Mouse (Mus musculus) liver, adult 2 months (tissue): ENCODE measurements around the gene Ddx31.

ENCODE experiments used
- CTCF ChIP-seq: fragments of 200-500 bp; IDR thresholded peaks from 2 replicates; pipeline ENCODE4 v1.5.1; 2011; ENCODE audit warnings: low read depth, low read length, control low read depth
- POLR2A ChIP-seq: fragments of 200-500 bp; IDR thresholded peaks from 2 replicates; pipeline ENCODE4 v1.6.1; 2011; ENCODE audit warnings: low read length, control low read depth; ENCODE audit not compliant: insufficient read depth; ENCODE audit errors: extremely low read depth

DNA sequence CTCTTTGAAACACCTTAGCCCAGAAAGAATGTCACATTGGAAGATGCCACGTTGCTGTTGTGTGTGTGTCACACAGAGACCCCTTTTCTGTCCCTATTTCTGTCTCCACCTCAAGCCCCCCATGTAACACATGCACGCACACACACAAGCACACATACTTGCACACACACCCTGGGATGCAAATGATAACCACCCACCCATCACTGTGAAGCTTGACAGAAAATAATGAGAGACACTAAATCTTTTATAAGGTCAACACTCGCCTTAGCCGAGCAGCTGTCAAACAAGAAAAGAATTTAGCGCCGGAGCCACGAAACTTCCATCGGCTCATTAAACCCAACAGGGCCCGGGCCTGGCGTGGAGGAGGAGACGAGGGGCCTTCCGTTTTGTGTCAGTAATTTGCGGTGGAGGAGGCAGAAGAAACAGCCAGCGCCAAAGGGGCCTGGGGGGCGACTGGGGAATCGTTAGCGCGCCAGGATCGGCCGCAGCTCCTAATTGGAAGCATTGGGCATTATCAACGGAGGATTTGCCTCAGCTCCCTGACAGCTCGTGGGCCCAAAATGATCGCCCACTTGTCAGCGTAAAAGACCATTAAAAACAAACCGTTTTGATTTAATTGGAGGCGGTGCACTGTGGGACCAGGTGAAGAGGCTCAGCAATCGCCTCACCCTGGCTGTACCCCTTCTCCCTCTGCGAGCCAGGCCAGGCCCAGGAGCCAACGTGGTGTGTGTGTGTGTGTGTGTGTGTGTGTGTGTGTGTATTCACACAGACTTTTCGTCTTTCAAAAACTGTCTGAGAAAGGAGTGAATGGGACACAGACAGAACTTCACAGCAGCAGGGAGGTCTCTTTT is 103.7 kb downstream of the Ddx31 start:
- TF ChIP-seq POLR2A, result no peak
- TF ChIP-seq CTCF, result no peak
